Mouse (Mus musculus) heart, postnatal 14 days (tissue): ENCODE results near the gene Nxnl1. TPM values are rescaled to one million over a fixed set of nuclear protein-coding genes. Genes with fewer than 3 reads are reported as not detected.
"Not testable (repeated sequence)": the region's sequence is repeated elsewhere in the genome, so short reads cannot be mapped to it uniquely, and the experiment has no call there.

Source experiments
- DNase-seq, 2 experiments: peaks; one replicate each; pipeline ENCODE4 v3.0.0; 2021 to 2022
- intact Hi-C: fragments of 180-260 bp; cut with DNase I; formaldehyde crosslinking; loops from one replicate; pipeline ENCODE4 v1.15.1; 2025
- total RNA-seq, 2 experiments: library from RNA; stranded (reverse); gene quantifications; 2 replicates each; pipeline ENCODE4 v1.2.3; 2021

Gene Nxnl1
- total RNA-seq, 2 experiments from 2014 or later = 0.10 to 0.17 TPM

- DNase-seq = no peak
- intact Hi-C loops = no loop called here
Observed at GRCm38 (mm10) chr8:71526272-71526671, 40.1 kb downstream of the Nxnl1 start.

GRCm38 (mm10) chr8:71525226-71526050 lies 41.0 kb downstream of the Nxnl1 start, which contains the start of gene Ccdc194:
TSS of gene Ccdc194 (minus strand) at chr8:71525711.
- intact Hi-C loops = no loop called here
- DNase-seq = no peak

DNA sequence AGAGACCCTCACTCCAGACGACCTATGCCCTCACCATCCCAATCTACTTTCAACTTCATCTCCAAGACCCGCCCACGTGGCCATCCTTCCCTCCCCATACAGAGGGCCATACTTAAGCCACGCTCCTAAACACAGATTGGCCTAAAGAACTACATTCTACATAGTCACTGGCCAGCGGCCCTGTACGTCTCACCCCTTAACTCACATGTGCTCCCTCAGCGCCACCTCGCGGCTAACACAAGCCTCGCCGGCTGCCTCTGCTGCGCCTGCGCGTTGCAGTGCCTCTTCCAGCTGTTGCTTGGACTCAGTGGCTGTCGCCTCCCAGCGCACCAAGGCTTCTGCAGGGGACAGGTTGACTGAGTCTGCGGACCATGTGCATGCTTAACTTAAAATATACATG lies 44.8 kb downstream of the Nxnl1 start:
- peak; percentile 97 to 99 for DNase-seq
- intact Hi-C loops = loop anchor here (1.0 kb wide), 2 partner anchors 26 to 80 kb away; no protein-coding TSS in a partner anchor

- peak; percentile 68 to 83 for DNase-seq
- intact Hi-C loops = not testable (repeated sequence)
Observed at GRCm38 (mm10) chr8:71519037-71519825, 47.2 kb downstream of the Nxnl1 start.

GRCm38 (mm10) chr8:71516786-71517185 lies 49.6 kb downstream of the Nxnl1 start:
- intact Hi-C loops = no loop called here
- no peak for DNase-seq

GRCm38 (mm10) chr8:71515043-71515442 lies 51.4 kb downstream of the Nxnl1 start:
- no peak for DNase-seq
- intact Hi-C loops = no loop called here

DNA sequence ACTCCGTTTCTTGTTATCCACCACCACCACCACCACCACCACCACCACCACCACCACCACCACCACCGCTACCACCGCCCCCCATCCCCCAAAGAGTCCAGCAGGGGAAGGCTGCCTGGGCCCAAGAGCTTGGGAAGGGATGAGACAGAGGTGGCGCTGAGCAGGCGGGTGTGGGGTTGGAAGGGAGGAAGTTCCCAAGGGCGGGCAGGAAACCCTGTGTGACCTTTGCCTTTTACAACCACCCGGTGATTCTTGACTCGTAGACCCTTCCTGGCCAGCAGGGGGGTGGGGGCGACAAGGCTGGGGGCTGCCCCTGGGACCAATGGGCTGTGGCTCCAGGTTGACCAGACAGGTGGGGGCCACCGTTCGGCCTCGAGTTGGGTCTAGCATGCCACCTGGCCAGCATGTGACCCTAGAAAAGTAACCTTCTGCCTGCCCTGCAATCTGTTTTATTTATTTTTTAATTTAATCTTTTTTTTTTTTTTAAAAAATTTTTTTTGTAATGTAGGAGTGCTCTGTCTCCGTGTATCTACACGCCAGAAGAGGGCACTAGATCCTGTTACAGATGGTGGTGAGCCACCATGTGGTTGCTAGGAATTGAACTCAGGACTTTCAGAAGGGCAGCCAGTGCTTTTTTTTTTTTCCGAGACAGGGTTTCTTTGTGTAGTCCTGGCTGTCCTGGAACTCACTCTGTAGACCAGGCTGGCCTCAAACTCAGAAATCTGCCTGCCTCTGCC lies 53.2 kb downstream of the Nxnl1 start:
- no peak for DNase-seq
- intact Hi-C loops = no loop called here

DNA sequence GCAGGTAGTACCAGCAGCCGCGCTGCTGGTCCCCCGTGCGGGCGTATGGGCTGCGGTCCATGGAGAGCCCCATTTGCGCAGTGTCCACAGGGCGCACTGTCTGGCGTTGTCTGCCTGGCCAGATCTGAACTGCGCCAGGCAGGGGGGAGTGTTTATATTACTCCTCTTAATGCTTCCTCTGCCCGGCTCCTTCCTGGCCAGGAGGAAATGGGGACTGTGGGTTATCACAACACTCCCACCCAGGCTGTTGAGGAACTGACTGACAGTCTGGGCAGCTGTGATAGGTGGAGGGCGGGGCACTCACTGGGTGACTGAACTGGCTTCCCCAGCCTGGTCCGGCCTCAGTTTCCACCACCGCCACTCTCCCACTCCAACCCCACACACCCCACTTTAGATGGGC lies 54.8 kb downstream of the Nxnl1 start, which contains the start of gene Plvap:
Gene Plvap (minus strand): TSS at position 109 of the 400 bp plus-strand sequence.
- intact Hi-C loops = no loop called here
- DNase-seq = no peak

Other genes starting within 250 kb of the Nxnl1 start
- 100 to 1,000 TPM in 1 of 2 experiments, 10 to 100 TPM in 1; 96.5 to 108 TPM for gene Use1, start 199.8 kb downstream of the Nxnl1 start, total RNA-seq
- 10 to 100 TPM; 10.4 to 10.7 TPM for gene Ocel1, start 195.3 kb downstream of the Nxnl1 start, total RNA-seq
- gene Nr2f6, start 184.6 kb downstream of the Nxnl1 start, total RNA-seq = 10 to 100 TPM; 48.5 to 52.3 TPM
- gene Ushbp1, start 170.8 kb downstream of the Nxnl1 start, total RNA-seq = 10 to 100 TPM; 40.5 to 45.1 TPM
- 10 to 100 TPM; 57.0 to 62.9 TPM for gene Babam1, start 169.7 kb downstream of the Nxnl1 start, total RNA-seq
- 1 to 10 TPM in 1 of 2 experiments, under 1 TPM in 1; 0.96 to 2.0 TPM for gene Ankle1, start 160.6 kb downstream of the Nxnl1 start, total RNA-seq
- 10 to 100 TPM; 29.1 to 31.9 TPM for gene Abhd8, start 102.9 kb downstream of the Nxnl1 start, total RNA-seq
- gene Mrpl34, start 101.6 kb downstream of the Nxnl1 start, total RNA-seq = 100 to 1,000 TPM; 111 to 124 TPM
- 10 to 100 TPM; 33.5 to 36.4 TPM for gene Dda1, start 97.4 kb downstream of the Nxnl1 start, total RNA-seq
- 10 to 100 TPM; 16.6 to 18.4 TPM for gene Ano8, start 80.6 kb downstream of the Nxnl1 start, total RNA-seq
- 10 to 100 TPM; 16.4 to 18.7 TPM for gene Gtpbp3, start 78.5 kb downstream of the Nxnl1 start, total RNA-seq
- 10 to 100 TPM; 19.3 to 26.2 TPM for gene Plvap, start 54.8 kb downstream of the Nxnl1 start, total RNA-seq
- gene Ccdc194, start 40.9 kb downstream of the Nxnl1 start, total RNA-seq = under 1 TPM in 1 of 2 experiments, not detected in 1; 0.12 TPM
- gene Bst2, start 29.1 kb downstream of the Nxnl1 start, total RNA-seq = 10 to 100 TPM; 12.3 to 16.5 TPM
- 10 to 100 TPM; 28.8 to 29.7 TPM for gene Mvb12a, start 23.7 kb downstream of the Nxnl1 start, total RNA-seq
- under 1 TPM; 0.17 to 0.22 TPM for gene Tmem221, start 7.7 kb downstream of the Nxnl1 start, total RNA-seq
- 100 to 1,000 TPM; 127 to 151 TPM for gene Slc27a1, start 2.3 kb upstream of the Nxnl1 start, total RNA-seq
- gene Pgls, start 25.6 kb upstream of the Nxnl1 start, total RNA-seq = 10 to 100 TPM; 72.9 to 74.2 TPM
- 1 to 10 TPM; 1.6 to 2.7 TPM for gene Fam129c, start 31.0 kb upstream of the Nxnl1 start, total RNA-seq
- 10 to 100 TPM; 44.1 TPM for gene Colgalt1, start 44.4 kb upstream of the Nxnl1 start, total RNA-seq
- gene Unc13a, start 105.2 kb upstream of the Nxnl1 start, total RNA-seq = 1 to 10 TPM in 1 of 2 experiments, under 1 TPM in 1; 0.93 to 1.1 TPM
- 10 to 100 TPM; 11.7 to 13.3 TPM for gene Jak3, start 109.7 kb upstream of the Nxnl1 start, total RNA-seq
- 1 to 10 TPM; 5.0 to 7.0 TPM for gene Insl3, start 122.6 kb upstream of the Nxnl1 start, total RNA-seq
- gene B3gnt3, start 135.2 kb upstream of the Nxnl1 start, total RNA-seq = 10 to 100 TPM in 1 of 2 experiments, 1 to 10 TPM in 1; 9.4 to 11.4 TPM
- gene Fcho1, start 159.1 kb upstream of the Nxnl1 start, total RNA-seq = 1 to 10 TPM; 1.4 to 5.7 TPM